Mouse (Mus musculus) kidney, adult 18-20 months (tissue): Measurements from ENCODE around the gene Gm8897.
"Not testable (repeated sequence)": the region's sequence is repeated elsewhere in the genome, so short reads cannot be mapped to it uniquely, and the experiment has no call there.

ENCODE experiments used
- DNase-seq: peaks from one replicate; pipeline ENCODE4 v3.0.0; 2021

Gm8897 gene

DNA sequence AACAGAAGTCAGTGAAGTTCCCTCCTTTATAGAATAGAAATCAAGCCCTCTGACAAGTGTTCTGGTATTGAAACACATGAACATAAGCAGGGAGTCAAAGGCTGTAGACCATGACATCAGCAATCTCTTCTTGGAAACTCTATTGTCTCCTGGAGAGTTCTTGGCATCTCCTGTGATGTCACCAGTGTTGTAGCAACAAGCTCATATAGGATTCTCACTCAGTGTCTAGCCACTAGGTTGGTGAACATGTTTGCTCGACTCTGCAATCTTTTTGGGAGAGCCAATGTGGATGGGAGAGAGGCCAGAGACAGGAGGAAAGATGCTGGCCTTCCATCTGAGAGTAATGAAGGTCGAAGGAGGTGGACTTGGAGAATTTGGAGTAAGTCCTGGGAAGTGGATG lies at the start of gene Gm8897:
Gm8897 (plus strand) TSS at position 301 of the 400 bp plus-strand sequence.
- DNase-seq: not testable (repeated sequence)

DNA sequence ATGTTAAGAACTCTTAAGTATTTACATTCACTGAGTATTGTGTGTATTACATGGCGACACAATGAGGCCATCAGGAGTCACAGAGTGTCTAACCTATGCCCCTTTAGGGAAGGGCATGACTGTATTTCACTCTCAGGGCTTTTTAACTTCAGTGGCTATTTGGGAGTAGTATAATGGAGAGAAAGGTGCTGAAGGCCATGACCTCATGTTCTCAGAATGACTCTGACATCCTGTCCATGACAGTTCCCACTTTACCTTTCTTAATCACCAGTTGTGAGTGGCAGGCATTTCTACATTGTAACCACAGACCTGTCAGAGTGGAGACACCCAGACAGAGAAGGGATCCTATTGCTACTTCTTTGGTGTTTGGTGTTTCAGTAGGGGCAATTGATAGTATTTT lies 473 bp downstream of the Gm8897 start:
- DNase-seq: not testable (repeated sequence)
